Mouse (Mus musculus) kidney, postnatal 10 days (tissue): ENCODE data around the gene Tesk2.
"Not testable (repeated sequence)": the region's sequence is repeated elsewhere in the genome, so short reads cannot be mapped to it uniquely, and the experiment has no call there.

Experiments used
- DNase-seq: peaks from one replicate; pipeline ENCODE4 v3.0.0; 2021; ENCODE audit warnings: mixed read lengths

The Tesk2 gene

GRCm38 (mm10) chr4:116720343-116721097 lies at the start of gene Tesk2:
Gene Tesk2 (plus strand): TSS chr4:116720948.
- DNase-seq = peak; percentile 95

GRCm38 (mm10) chr4:116672785-116673184 lies 48.0 kb upstream of the Tesk2 start:
- DNase-seq = peak; percentile 52

GRCm38 (mm10) chr4:116674761-116675160 lies 46.0 kb upstream of the Tesk2 start:
- DNase-seq = not testable (repeated sequence)

- no peak for DNase-seq
Observed at GRCm38 (mm10) chr4:116676027-116676426, 44.7 kb upstream of the Tesk2 start.

- no peak for DNase-seq
Observed at GRCm38 (mm10) chr4:116677808-116678207, 42.9 kb upstream of the Tesk2 start.

- no peak for DNase-seq
Observed at GRCm38 (mm10) chr4:116679141-116679540, 41.6 kb upstream of the Tesk2 start.

GRCm38 (mm10) chr4:116680521-116680920 lies 40.2 kb upstream of the Tesk2 start:
- not testable (repeated sequence) for DNase-seq

GRCm38 (mm10) chr4:116683957-116684356 lies 36.8 kb upstream of the Tesk2 start:
- no peak for DNase-seq

GRCm38 (mm10) chr4:116684665-116685064 lies 36.1 kb upstream of the Tesk2 start:
- no peak for DNase-seq

- DNase-seq = peak; percentile 97
Observed at GRCm38 (mm10) chr4:116685402-116686061, 35.2 kb upstream of the Tesk2 start, which contains the start of gene Prdx1. Gene Prdx1 (plus strand): TSS chr4:116685544.

GRCm38 (mm10) chr4:116687041-116687440 lies 33.7 kb upstream of the Tesk2 start:
- no peak for DNase-seq

GRCm38 (mm10) chr4:116689309-116689876 lies 31.4 kb upstream of the Tesk2 start:
- DNase-seq = peak; percentile 38

- DNase-seq = no peak
Observed at GRCm38 (mm10) chr4:116692146-116692545, 28.6 kb upstream of the Tesk2 start.

GRCm38 (mm10) chr4:116693785-116694184 lies 27.0 kb upstream of the Tesk2 start:
- DNase-seq = no peak

GRCm38 (mm10) chr4:116698693-116699342 lies 21.9 kb upstream of the Tesk2 start:
- peak; percentile 32 for DNase-seq

GRCm38 (mm10) chr4:116700964-116701363 lies 19.8 kb upstream of the Tesk2 start:
- no peak for DNase-seq

- peak; percentile 87 for DNase-seq
Observed at GRCm38 (mm10) chr4:116703804-116704203, 16.9 kb upstream of the Tesk2 start.

- DNase-seq = no peak
Observed at GRCm38 (mm10) chr4:116707666-116708065, 13.1 kb upstream of the Tesk2 start.

- DNase-seq = peak; percentile 92
Observed at GRCm38 (mm10) chr4:116708201-116708764, 12.5 kb upstream of the Tesk2 start, which contains the start of the genes Mmachc and Ccdc163. Gene Mmachc (minus strand): TSS chr4:116708406. Gene Ccdc163 (plus strand): TSS chr4:116708509.

- DNase-seq = no peak
Observed at GRCm38 (mm10) chr4:116708791-116709390, 11.9 kb upstream of the Tesk2 start.

- DNase-seq = no peak
Observed at GRCm38 (mm10) chr4:116710154-116710553, 10.6 kb upstream of the Tesk2 start.

- no peak for DNase-seq
Observed at GRCm38 (mm10) chr4:116712536-116712935, 8.2 kb upstream of the Tesk2 start.
